Mouse (Mus musculus): Measurements from ENCODE around the gene Fam205a2. TPM values are rescaled to one million over a fixed set of nuclear protein-coding genes. Genes with fewer than 3 reads are reported as not detected.

Gene Fam205a2
- polyA plus RNA-seq (2012; rRNA removed; ENCODE audit: low replicate concordance) = not detected in 2 replicates

GRCm38 (mm10) chr4:42528075-42528474 lies at the start of gene Fam205a2:
Gene Fam205a2 (minus strand): TSS chr4:42528175.

Other genes starting within 250 kb of the Fam205a2 start
- gene Gm21953, start 233.9 kb downstream of the Fam205a2 start, polyA plus RNA-seq (2012; rRNA removed; ENCODE audit: low replicate concordance) = not detected in 2 replicates
- gene Fam205a3, start 209.8 kb downstream of the Fam205a2 start, polyA plus RNA-seq (2012; rRNA removed; ENCODE audit: low replicate concordance) = not detected in 2 replicates
- not detected in 2 replicates for gene Gm21586, start 88.8 kb downstream of the Fam205a2 start, polyA plus RNA-seq (2012; rRNA removed; ENCODE audit: low replicate concordance)
- not detected in 2 replicates for gene Gm2163, start 61.4 kb downstream of the Fam205a2 start, polyA plus RNA-seq (2012; rRNA removed; ENCODE audit: low replicate concordance)
- 1.1 TPM in 1 of 2 replicates, not detected in the other for gene Gm10591, start 84.0 kb upstream of the Fam205a2 start, polyA plus RNA-seq (2012; rRNA removed; ENCODE audit: low replicate concordance)
- gene Gm2564, start 101.5 kb upstream of the Fam205a2 start, polyA plus RNA-seq (2012; rRNA removed; ENCODE audit: low replicate concordance) = 0.41 and 1.3 TPM in 2 replicates
- gene Ccl27b, start 127.1 kb upstream of the Fam205a2 start, polyA plus RNA-seq (2012; rRNA removed; ENCODE audit: low replicate concordance) = not detected in 2 replicates
- gene Il11ra2, start 133.7 kb upstream of the Fam205a2 start, polyA plus RNA-seq (2012; rRNA removed; ENCODE audit: low replicate concordance) = not detected in 2 replicates
- not detected in 2 replicates for gene 4930578G10Rik, start 207.4 kb upstream of the Fam205a2 start, polyA plus RNA-seq (2012; rRNA removed; ENCODE audit: low replicate concordance)
- gene Ccl19, start 228.4 kb upstream of the Fam205a2 start, polyA plus RNA-seq (2012; rRNA removed; ENCODE audit: low replicate concordance) = 3.9 and 8.2 TPM in 2 replicates
- gene Ccl21a, start 245.8 kb upstream of the Fam205a2 start, polyA plus RNA-seq (2012; rRNA removed; ENCODE audit: low replicate concordance) = 25.7 and 25.8 TPM in 2 replicates

Measured in duodenum, adult 2 months (tissue).